Comparison of ENCODE assay signal across 8 mouse cellular contexts in genomic region chr3:97585383-97586160, GRCm38 (mm10). TPM values are rescaled to one million over a fixed set of nuclear protein-coding genes. Genes with fewer than 3 reads are reported as not detected.
DNase-seq lines count a peak whose midpoint lies in the region; ATAC-seq and TF ChIP-seq lines count a peak whose summit lies in the region.

No protein-coding gene starts in this region.

- WGBS in cerebellum, adult 2 months: 69% methylated on average over 18 of the region's 18 CpGs
- WGBS in forebrain, postnatal 0 days: 61% methylated on average over 18 of the region's 18 CpGs
- 63% methylated on average over 18 of the region's 18 CpGs for WGBS in hindbrain, embryonic 12.5 days

- peak; percentile 87 for DNase-seq in MN1 (ENCODE audit: low spot score)
- DNase-seq in cerebellum, adult 2 months: peak; percentile 64 to 69
- DNase-seq in forebrain, postnatal 0 days: peak; percentile 93
- DNase-seq in layer of hippocampus, adult 9-11 months: peak; percentile 80
- peak; percentile 83 for DNase-seq in lung, postnatal 10 days
- peak; percentile 90 for DNase-seq in retina, postnatal 1 day
- peak; percentile 57 to 63 for DNase-seq in thymus, postnatal 36 days

- ATAC-seq in forebrain, postnatal 0 days: peak; percentile 94
- ATAC-seq in hindbrain, embryonic 12.5 days (ENCODE audit: low FRiP score): peak; percentile 78

- H3K27ac ChIP-seq in cerebellum, adult 2 months (ENCODE audit: insufficient read depth, low read length): no peak overlapping the region
- no peak overlapping the region for H3K27ac ChIP-seq in forebrain, postnatal 0 days (ENCODE audit: low read depth, low read length)
- H3K27ac ChIP-seq in hindbrain, embryonic 12.5 days: no peak overlapping the region

- peak; percentile 77 for TF ChIP-seq CTCF in cerebellum, adult 2 months (IDR thresholded peaks at IDR 0.05; ENCODE audit: borderline replicate concordance, insufficient read depth, low read depth, low read length)
- peak; percentile 94 for TF ChIP-seq CTCF in forebrain, postnatal 0 days (IDR thresholded peaks at IDR 0.05; ENCODE audit: low read depth)

- no peak overlapping the region for H3K4me3 ChIP-seq in cerebellum, adult 2 months (replicated peaks; ENCODE audit: insufficient read depth, low read depth, low read length)
- no peak overlapping the region for H3K4me3 ChIP-seq in forebrain, postnatal 0 days (ENCODE audit: low read depth, low read length)
- no peak overlapping the region for H3K4me3 ChIP-seq in hindbrain, embryonic 12.5 days

- TF ChIP-seq POLR2A in cerebellum, adult 2 months (IDR thresholded peaks at IDR 0.05; ENCODE audit: borderline replicate concordance, insufficient read depth, low read length): no peak

- H3K4me1 ChIP-seq in cerebellum, adult 2 months (ENCODE audit: control insufficient read depth, insufficient read depth, low read length): no peaks in the 10 kb centered on the region
- no peaks in the 10 kb centered on the region for H3K4me1 ChIP-seq in forebrain, postnatal 0 days (ENCODE audit: insufficient read depth)
- 0 out of 2 replicates have a peak, but pooled peaks cover 3% of the 10 kb centered on the region for H3K4me1 ChIP-seq in hindbrain, embryonic 12.5 days

- no peak overlapping the region for H3K4me2 ChIP-seq in forebrain, postnatal 0 days (ENCODE audit: low read depth)
- no peak overlapping the region for H3K4me2 ChIP-seq in hindbrain, embryonic 12.5 days (replicated peaks)

- H3K27me3 ChIP-seq in cerebellum, adult 2 months (ENCODE audit: control insufficient read depth, insufficient read depth, low read length): no peaks in the 10 kb centered on the region
- H3K27me3 ChIP-seq in forebrain, postnatal 0 days (ENCODE audit: insufficient read depth, low read length): no peaks in the 10 kb centered on the region
- no peaks in the 10 kb centered on the region for H3K27me3 ChIP-seq in hindbrain, embryonic 12.5 days

- H3K9me3 ChIP-seq in forebrain, postnatal 0 days (ENCODE audit: low read length): no peaks in the 10 kb centered on the region
- H3K9me3 ChIP-seq in hindbrain, embryonic 12.5 days (replicated peaks): no peaks in the 10 kb centered on the region

- H3K36me3 ChIP-seq in forebrain, postnatal 0 days (ENCODE audit: insufficient read depth): 0 out of 2 replicates have a peak, but pooled peaks cover 2% of the 10 kb centered on the region
- peaks cover 11% of the 10 kb centered on the region; the same call in 1 of the 2 replicates for H3K36me3 ChIP-seq in hindbrain, embryonic 12.5 days

- no peak overlapping the region for H3K9ac ChIP-seq in forebrain, postnatal 0 days
- no peak overlapping the region for H3K9ac ChIP-seq in hindbrain, embryonic 12.5 days

RNA-seq across cellular contexts. Expression of gene Chd1l, which starts 24.4 kb away (rescaled TPM):
- polyA plus RNA-seq in cerebellum, adult 2 months (2012; rRNA removed): 7.6 and 9.1 TPM in 2 replicates
- total RNA-seq in forebrain, postnatal 0 days (2014; rRNA removed): 6.2 and 6.9 TPM in 2 replicates
- polyA plus RNA-seq in forebrain, postnatal 0 days (2015; fragmentation: Nextera tagmentation; extraction: Ambion mirVana): 5.7 and 7.6 TPM in 2 replicates
- 13.1 and 14.4 TPM in 2 replicates for polyA plus RNA-seq in hindbrain, embryonic 12.5 days (2016; fragmentation: Nextera tagmentation; extraction: Ambion mirVana)

RNA-seq across cellular contexts. Expression of gene Fmo5, which starts 43.0 kb away (rescaled TPM):
- 2.3 and 2.8 TPM in 2 replicates for polyA plus RNA-seq in cerebellum, adult 2 months (2012; rRNA removed)
- total RNA-seq in forebrain, postnatal 0 days (2014; rRNA removed): 0.54 and 0.76 TPM in 2 replicates
- 0.97 and 1.2 TPM in 2 replicates for polyA plus RNA-seq in forebrain, postnatal 0 days (2015; fragmentation: Nextera tagmentation; extraction: Ambion mirVana)
- polyA plus RNA-seq in hindbrain, embryonic 12.5 days (2016; fragmentation: Nextera tagmentation; extraction: Ambion mirVana): 1.1 and 1.5 TPM in 2 replicates
